8 mouse cellular contexts compared by ENCODE assay signal in genomic region chr1:128472022-128472712, GRCm38 (mm10). TPM values are rescaled to one million over a fixed set of nuclear protein-coding genes. Genes with fewer than 3 reads are reported as not detected.
DNase-seq lines count a peak whose midpoint lies in the region; ATAC-seq lines count a peak whose summit lies in the region.

No protein-coding gene starts in this region.

- H3K4me2 ChIP-seq in hindbrain, embryonic 13.5 days: peak overlapping the region; percentile 57

- peak overlapping the region; percentile 62 for H3K9ac ChIP-seq in hindbrain, embryonic 13.5 days

- ATAC-seq in hindbrain, embryonic 13.5 days (ENCODE audit: low FRiP score): peak; percentile 95

- no peaks in the 10 kb centered on the region for H3K9me3 ChIP-seq in hindbrain, embryonic 13.5 days

- DNase-seq in WW6 (ENCODE audit: low read depth, low spot score): peak; percentile 68
- DNase-seq in cerebellum, postnatal 36 days: peak; percentile 15 to 25
- peak; percentile 72 to 84 for DNase-seq in frontal cortex, postnatal 36 days (ENCODE audit: low spot score in 2 of 2)
- DNase-seq in left cerebral cortex, adult 11 months (ENCODE audit: low spot score): peak; percentile 59
- peak; percentile 65 for DNase-seq in lung, postnatal 14 days
- DNase-seq in right cerebral cortex, postnatal 10 days (ENCODE audit: low spot score in 2 of 2): peak; percentile 89 to 93
- DNase-seq in thymus, postnatal 25 days: no peak

- WGBS in hindbrain, embryonic 13.5 days: under 1% methylated on average over 20 of the region's 20 CpGs

- H3K27ac ChIP-seq in hindbrain, embryonic 13.5 days: peak overlapping the region; percentile 87

- no peaks in the 10 kb centered on the region for H3K27me3 ChIP-seq in hindbrain, embryonic 13.5 days

- no peaks in the 10 kb centered on the region for H3K36me3 ChIP-seq in hindbrain, embryonic 13.5 days

- H3K4me1 ChIP-seq in hindbrain, embryonic 13.5 days (replicated peaks): peaks cover 18% of the 10 kb centered on the region

- peak overlapping the region; percentile 37 for H3K4me3 ChIP-seq in hindbrain, embryonic 13.5 days

RNA-seq across cellular contexts. Expression of gene Dars, which starts 55.0 kb away (rescaled TPM):
- polyA plus RNA-seq in hindbrain, embryonic 13.5 days (2015; fragmentation: Nextera tagmentation; extraction: Ambion mirVana): 163 and 165 TPM in 2 replicates
